Mouse (Mus musculus) heart, adult 8-10 months (tissue): ENCODE results near the gene Mtor. TPM values are rescaled to one million over a fixed set of nuclear protein-coding genes. Genes with fewer than 3 reads are reported as not detected.

Source experiments
- DNase-seq: peaks from one replicate; pipeline ENCODE4 v3.0.0; 2022; ENCODE audit warnings: low spot score
- total RNA-seq, 4 experiments: library from RNA; stranded (reverse); gene quantifications; 2 replicates each; pipeline ENCODE4 v1.2.4; 2022

Mtor gene
- total RNA-seq, 4 experiments from 2014 or later = 43.9 to 59.9 (median 52.8) TPM

DNA sequence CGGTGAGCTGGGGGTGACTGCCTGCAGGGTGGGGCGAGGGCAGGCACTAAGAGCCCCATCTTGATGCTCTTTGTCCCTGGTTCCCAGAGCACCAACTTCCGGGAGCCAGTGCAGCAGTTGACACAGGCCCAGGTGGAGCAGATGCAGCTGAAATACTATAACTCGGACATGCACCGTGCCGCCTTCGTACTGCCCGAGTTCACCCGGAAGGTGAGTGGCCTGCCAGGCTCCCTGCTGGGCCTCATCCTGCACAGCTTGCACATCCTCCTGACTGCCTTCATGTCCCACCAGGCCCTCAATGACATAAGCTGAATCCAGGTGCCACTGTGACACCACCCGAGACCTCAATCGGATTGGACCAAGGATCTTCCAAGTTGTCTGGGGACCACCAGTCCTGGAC, 145.6 kb downstream of the Mtor start:
- no peak for DNase-seq

DNA sequence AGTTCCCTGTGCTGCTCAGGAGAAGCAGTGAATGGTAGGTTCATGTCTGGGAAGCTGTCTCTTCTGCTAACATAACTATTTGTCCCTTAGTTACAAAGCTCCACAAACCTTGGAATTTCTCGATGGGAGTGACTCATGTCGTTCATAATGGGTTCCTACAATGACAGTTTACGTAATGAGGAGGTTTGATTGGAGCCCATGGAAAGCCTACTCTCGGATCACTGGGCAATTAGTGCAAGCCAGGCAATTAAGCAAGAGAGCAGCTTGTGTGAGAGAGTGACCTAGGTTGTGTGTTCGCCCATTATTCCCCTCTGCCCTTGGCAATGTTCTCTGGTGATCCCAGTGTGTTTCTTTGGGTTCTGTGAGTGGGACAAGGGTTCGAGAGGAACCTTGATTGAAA, 147.5 kb downstream of the Mtor start:
- DNase-seq = no peak

DNA sequence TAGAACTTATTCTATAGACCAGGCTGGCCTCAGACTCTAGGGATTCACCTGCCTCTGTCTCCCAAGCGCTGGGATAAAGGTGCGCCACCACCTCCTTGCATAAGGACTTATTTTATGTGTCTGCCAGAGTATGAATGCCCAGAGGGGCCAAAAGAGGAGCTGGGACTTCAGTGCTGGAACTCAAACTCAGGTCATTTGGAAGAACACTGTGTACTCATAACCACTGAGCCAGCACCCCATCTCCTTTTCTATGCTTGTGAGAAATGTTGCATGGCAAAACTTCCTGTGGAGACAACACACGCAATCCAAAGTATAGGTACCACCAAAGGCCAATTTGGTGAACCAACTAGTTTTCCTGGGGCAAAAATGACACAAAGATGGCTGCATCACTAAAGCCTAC, 148.3 kb downstream of the Mtor start:
- no peak for DNase-seq

DNA sequence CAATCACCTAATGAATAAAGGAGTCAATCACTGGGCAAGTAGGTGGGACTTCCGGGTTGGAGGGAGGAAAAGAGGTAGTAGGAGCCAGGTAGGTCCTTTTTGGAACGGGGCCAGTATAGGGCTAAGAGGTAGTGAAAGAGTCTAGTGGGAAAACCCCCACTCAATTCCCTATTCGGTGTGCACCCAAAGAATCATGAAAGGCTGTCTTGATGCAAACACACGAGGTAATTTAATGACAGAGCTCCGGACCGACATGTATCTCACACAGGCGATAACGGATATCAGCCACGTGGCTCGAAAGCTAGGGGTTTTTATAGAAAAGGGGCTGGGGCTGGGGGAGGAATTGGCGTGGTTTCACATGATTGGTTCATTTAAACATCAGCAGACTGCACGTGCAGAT, 150.4 kb downstream of the Mtor start:
- DNase-seq = no peak

DNA sequence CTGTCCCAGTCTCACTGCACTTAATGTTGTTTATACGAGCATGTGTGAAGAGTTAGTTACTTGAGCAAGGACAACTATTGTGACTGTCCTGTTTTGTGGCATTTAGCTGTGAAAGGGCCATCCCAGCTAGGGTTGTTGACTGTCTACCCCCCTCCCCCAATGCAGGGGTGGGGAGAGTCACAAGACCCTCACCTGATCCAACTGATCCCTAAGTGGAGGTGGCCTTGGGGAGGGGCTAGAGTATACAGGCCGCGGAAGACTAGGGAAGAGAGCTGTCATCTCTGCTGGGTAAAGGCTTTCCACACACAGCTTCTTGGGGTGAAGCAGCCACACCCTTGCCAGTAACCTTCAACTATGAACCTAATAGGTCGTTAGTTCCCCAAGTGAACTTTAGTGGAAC, 151.9 kb downstream of the Mtor start:
- DNase-seq = no peak

DNA sequence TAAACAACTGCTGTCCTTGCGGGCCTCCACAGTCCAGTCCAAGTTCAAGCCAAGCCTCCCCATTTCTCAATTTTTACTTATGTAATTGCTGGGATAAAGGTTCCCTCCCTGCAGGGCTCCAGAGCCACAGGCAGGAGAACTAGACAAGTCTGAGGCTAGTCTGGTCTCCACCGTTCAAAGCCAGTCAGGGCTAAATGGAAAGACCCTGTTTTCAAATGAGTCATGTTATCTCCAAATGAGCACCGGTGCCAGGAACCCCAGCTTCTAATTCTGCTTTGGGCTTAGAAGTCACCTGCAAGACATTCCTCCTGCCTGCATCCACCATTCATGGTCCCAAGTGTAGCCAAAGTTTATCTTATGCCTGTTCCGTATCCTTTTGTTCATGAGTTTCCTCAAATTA, 153.5 kb downstream of the Mtor start:
- no peak for DNase-seq

DNA sequence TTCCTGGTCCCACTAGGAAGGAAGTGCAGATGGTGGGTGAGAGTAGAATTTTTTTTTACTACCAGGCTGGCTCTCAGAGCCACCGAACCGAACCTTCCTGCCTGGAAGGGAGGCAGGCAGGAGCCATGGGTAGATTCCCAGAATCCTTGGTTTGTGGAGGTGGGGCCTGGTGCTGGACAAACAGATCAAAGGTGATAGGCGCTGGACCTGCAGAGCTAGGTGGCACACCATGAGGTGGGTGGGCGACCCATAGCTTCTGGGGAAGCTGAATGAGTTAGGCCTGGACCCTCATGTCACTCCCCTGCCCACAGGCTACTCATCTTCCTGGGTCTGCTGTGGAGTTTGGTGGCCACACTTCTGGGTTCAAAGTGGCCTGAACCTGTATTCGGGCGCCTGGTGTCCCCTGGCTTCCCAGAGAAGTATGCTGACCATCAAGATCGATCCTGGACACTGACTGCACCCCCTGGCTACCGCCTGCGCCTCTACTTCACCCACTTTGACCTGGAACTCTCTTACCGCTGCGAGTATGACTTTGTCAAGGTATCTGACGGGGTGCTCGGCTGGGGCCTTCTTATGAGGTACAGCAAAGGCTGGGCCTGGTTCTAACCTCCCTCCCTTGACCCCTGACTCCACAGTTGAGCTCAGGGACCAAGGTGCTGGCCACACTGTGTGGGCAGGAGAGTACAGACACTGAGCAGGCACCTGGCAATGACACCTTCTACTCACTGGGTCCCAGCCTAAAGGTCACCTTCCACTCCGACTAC, 154.1 kb downstream of the Mtor start, which contains the start of gene Masp2:
Gene Masp2, plus strand, starts transcription at position 198 of the 764 bp plus-strand sequence.
- no peak for DNase-seq

DNA sequence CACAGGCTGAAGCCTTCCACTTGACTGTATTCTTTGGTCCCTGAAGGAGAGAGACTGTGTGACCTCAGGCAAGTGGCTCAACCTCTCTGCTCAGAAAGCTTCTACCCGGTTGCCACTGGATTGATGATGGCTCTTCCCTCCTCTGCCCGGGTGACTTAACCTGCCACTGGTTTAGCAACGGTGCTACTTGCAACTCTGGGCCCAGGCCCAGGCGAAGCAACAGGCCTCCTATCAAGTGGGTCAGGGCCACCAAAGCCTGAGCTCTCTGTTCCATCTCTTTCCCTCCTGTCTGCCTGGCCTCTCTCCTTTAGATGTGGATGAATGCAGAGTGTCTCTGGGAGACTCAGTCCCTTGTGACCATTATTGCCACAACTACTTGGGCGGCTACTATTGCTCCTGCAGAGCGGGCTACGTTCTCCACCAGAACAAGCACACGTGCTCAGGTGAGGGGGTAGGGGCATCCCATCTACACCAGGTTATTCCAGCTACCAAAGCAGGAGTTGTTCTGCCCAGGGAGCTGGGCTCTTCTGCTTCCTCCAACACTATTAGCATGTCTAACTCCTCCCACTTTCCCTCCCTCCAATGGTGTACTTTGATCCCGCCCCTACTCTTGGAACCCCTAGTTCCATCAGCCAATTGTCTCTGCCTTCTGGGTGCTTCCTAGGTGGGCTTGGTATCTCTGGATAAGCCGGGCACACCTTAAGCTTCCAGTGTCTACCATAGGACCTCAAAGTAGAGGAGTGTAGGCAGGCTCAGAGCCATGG, 155.1 kb downstream of the Mtor start:
- DNase-seq = no peak

DNA sequence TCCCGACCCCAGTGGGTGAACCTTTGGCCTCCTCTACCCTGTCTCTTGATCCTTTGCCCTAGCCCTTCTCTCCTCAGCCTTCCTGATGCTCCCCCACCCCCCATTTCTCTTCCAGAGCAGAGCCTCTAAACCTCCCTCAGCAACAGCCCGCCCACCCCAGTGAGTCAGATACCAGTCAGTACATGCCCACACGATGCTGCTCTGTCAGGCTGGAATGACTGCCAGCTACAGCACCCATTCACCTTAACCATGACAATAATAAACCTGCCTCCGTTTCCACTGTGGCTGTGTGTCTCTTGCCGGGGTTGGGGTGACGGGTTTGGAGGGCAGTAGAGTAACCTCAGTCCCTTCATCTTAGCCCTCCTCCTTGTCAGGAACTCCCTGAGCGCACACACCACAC, 155.7 kb downstream of the Mtor start:
- no peak for DNase-seq

DNA sequence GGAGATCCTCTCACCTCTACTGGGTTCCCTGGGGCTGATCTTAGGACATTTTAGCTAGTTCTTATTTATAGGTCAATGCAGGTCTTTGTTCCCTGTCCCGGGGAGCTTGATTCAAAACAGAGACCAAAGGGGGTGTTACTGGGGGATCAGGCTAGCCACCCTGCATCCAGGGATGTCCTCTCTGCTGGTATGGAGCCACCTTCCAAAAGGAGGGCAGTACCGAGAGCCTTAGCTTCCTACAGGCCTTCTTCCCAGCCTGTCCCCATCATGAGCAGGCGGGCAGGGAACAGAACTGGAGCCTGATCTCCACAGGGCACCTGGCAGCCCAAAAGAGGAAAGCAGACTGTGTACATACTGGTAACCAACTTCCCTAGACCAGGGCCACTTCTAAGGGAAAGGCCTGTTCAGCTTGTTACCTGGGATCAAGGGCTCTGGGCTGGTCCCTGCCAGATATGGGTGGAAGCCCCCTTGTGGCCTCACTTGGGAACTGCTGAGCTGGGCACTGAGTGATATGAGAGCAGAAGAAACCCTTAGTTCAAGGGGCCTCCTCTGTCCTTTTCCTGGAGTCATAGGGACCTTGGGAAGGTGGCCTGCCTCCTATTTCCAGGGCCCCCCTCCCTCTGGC, 156.2 kb downstream of the Mtor start:
- DNase-seq = no peak

Other genes with a start within 250 kb of the Mtor start
- under 1 TPM in 1 of 4 experiments, not detected in 3; 0.06 TPM for gene Disp3, start 160.6 kb upstream of the Mtor start, total RNA-seq
- gene Ubiad1, start 3.8 kb upstream of the Mtor start, total RNA-seq = 10 to 100 TPM; 14.7 to 19.5 (median 16.1) TPM
- gene Angptl7, start 51.8 kb downstream of the Mtor start, total RNA-seq = 1 to 10 TPM in 2 of 4 experiments, under 1 TPM in 2; 0.72 to 1.8 (median 1.3) TPM
- gene Exosc10, start 109.8 kb downstream of the Mtor start, total RNA-seq = 10 to 100 TPM; 31.6 to 40.9 (median 35.7) TPM
- gene Srm, start 142.9 kb downstream of the Mtor start, total RNA-seq = 10 to 100 TPM; 16.1 to 19.6 (median 17.7) TPM
- gene Masp2, start 153.9 kb downstream of the Mtor start, total RNA-seq = 1 to 10 TPM in 1 of 4 experiments, under 1 TPM in 3; 0.29 to 1.2 (median 0.33) TPM
- 100 to 1,000 TPM; 108 to 133 (median 124) TPM for gene Tardbp, start 178.4 kb downstream of the Mtor start, total RNA-seq
- 1 to 10 TPM; 5.2 to 8.4 (median 6.7) TPM for gene Gm572, start 194.7 kb downstream of the Mtor start, total RNA-seq